Mouse (Mus musculus) kidney, embryonic 14.5 days (tissue): ENCODE measurements around the gene Thop1. TPM values are rescaled to one million over a fixed set of nuclear protein-coding genes. Genes with fewer than 3 reads are reported as not detected.

Experiments
- ATAC-seq: fragments of 200-750 bp; cut with Nextera tagmentation; 2 replicates; pipeline ENCODE4 v1.8.0; 2017; ENCODE audit warnings: moderate number of reproducible peaks, mild to moderate bottlenecking, moderate TSS enrichment, moderate library complexity; ENCODE audit not compliant: low FRiP score, low TSS enrichment
- H3K27ac ChIP-seq: fragments of 300-500 bp; sonication (generic); 2 replicates; pipeline ENCODE4 v1.5.1; 2014; ENCODE audit warnings: low read depth, mild to moderate bottlenecking, low read length, moderate library complexity, mixed read lengths
- H3K27me3 ChIP-seq: fragments of 300-500 bp; sonication (generic); 2 replicates; pipeline ENCODE4 v1.6.1; 2014; ENCODE audit warnings: mild to moderate bottlenecking, low read length; ENCODE audit not compliant: control insufficient read depth, insufficient read depth
- H3K36me3 ChIP-seq: fragments of 300-500 bp; sonication (generic); 2 replicates; pipeline ENCODE4 v1.6.1; 2014; ENCODE audit warnings: low read length, mixed read lengths; ENCODE audit not compliant: control insufficient read depth, insufficient read depth
- H3K4me1 ChIP-seq: fragments of 300-500 bp; sonication (generic); 2 replicates; pipeline ENCODE4 v1.6.1; 2014; ENCODE audit warnings: low read length, mixed read lengths; ENCODE audit not compliant: control insufficient read depth, insufficient read depth
- H3K4me2 ChIP-seq: fragments of 300-500 bp; sonication (generic); replicated peaks from 2 replicates; pipeline ENCODE4 v1.6.1; 2014; ENCODE audit warnings: low read depth, mild to moderate bottlenecking, low read length
- H3K4me3 ChIP-seq: fragments of 300-500 bp; sonication (generic); 2 replicates; pipeline ENCODE4 v1.5.1; 2014; ENCODE audit warnings: mild to moderate bottlenecking, low read length
- H3K9ac ChIP-seq: fragments of 300-500 bp; sonication (generic); 2 replicates; pipeline ENCODE4 v1.6.1; 2014; ENCODE audit warnings: low read depth, mild to moderate bottlenecking, low read length, moderate library complexity
- H3K9me3 ChIP-seq: fragments of 300-500 bp; sonication (generic); 2 replicates; pipeline ENCODE4 v1.6.1; 2016; ENCODE audit warnings: low read length; ENCODE audit not compliant: control insufficient read depth
- WGBS: fragments of 180-500 bp; shearing (Covaris S2); extraction: QIAGEN DNeasy Blood & Tissue Kit; methylation state at CpG from one replicate; pipeline ENCODE4 v1.1.7; 2014; 5-methylcytosine and 5-hydroxymethylcytosine counted together
- polyA plus RNA-seq: library from polyadenylated mRNA; unstranded; fragments of >200 nt; fragmentation: Nextera tagmentation; extraction: Ambion mirVana; gene quantifications from 2 replicates; pipeline ENCODE4 v1.2.1, GENCODE M21; 2014

Thop1 gene
- polyA plus RNA-seq, 1 experiment from 2014 or later, result 58.9 TPM

DNA sequence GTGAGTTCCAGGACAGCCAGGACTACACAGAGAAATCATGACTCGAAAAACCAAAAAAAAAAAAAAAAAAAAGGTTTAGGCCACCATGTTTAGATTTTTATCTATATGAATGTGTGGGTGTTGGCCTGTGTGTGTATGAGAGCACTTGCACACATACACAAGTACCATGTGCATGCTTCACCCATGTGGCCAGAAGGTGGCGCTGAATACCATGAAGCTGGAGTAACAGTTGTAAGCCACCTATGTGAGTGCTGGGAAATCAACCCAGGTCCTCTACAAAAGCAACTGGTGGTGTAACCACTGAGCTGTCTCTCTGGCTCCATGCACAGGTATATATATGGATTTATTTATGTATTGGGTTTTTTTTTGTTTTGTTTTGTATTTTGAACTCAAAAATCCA is 17.2 kb downstream of the Thop1 start:
- Histone ChIP-seq H3K27ac (no peak overlapping the region), H3K4me1 (no peaks in the 10 kb centered on the region), H3K36me3 (peaks cover 8% of the 10 kb centered on the region), H3K27me3 (no peaks in the 10 kb centered on the region), H3K4me3 (no peak overlapping the region), H3K9ac (no peak overlapping the region), H3K9me3 (no peaks in the 10 kb centered on the region; the same call in 1 of the 2 replicates), H3K4me2 (no peak overlapping the region)
- WGBS, result 55% methylated on average over 2 of the region's 2 CpGs
- no peak for ATAC-seq

DNA sequence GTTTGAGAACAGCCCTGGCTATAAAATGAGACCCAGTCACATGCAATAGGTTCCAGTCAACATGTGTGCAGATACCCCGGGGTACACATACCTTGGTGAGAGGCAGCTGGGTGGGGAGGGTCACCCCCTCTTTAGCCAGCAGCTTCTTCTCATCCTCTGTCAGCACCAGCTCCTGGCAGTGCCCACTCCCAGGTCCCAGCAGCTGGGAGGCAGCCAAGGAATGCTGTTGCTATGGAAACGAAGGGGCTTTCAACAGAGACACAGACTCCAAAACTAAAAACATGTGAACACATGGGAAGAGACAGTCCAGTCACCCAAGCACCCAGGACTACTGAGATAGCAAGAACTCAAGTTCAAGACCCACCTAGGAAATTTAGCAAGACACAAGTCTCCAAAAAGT is 19.4 kb downstream of the Thop1 start:
- Histone ChIP-seq H3K36me3 (no peaks in the 10 kb centered on the region), H3K4me3 (no peak overlapping the region), H3K27me3 (no peaks in the 10 kb centered on the region), H3K9ac (no peak overlapping the region), H3K4me2 (no peak overlapping the region), H3K27ac (no peak overlapping the region), H3K9me3 (no peaks in the 10 kb centered on the region; the same call in 1 of the 2 replicates), H3K4me1 (no peaks in the 10 kb centered on the region)
- 63% methylated on average over 2 of the region's 2 CpGs for WGBS
- ATAC-seq, result no peak

DNA sequence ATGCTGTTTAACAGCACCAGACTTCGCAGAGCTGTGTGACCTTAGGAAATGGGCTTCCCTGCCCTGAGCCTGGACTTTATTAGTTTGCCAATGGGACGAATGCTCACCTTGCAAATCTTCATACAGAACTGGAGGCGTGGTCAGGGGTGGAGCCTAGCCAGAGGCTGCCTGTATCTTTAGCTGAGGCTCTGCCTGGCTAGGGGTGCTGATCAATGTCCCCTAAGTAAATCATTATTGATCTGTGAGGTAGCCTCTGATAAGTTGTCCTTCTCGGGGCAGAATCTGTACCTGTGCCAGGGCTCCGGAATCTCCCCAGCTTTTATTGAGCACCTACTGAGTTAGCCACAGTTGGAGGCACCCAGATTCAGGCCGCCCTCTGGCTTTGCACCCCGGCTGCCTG is 20.8 kb downstream of the Thop1 start:
- 72% methylated on average over 7 of the region's 7 CpGs for WGBS
- Histone ChIP-seq H3K36me3 (no peaks in the 10 kb centered on the region), H3K9ac (no peak overlapping the region), H3K4me2 (no peak overlapping the region), H3K4me1 (no peaks in the 10 kb centered on the region), H3K27ac (no peak overlapping the region), H3K9me3 (no peaks in the 10 kb centered on the region; the same call in 1 of the 2 replicates), H3K27me3 (no peaks in the 10 kb centered on the region), H3K4me3 (no peak overlapping the region)
- ATAC-seq, result no peak

DNA sequence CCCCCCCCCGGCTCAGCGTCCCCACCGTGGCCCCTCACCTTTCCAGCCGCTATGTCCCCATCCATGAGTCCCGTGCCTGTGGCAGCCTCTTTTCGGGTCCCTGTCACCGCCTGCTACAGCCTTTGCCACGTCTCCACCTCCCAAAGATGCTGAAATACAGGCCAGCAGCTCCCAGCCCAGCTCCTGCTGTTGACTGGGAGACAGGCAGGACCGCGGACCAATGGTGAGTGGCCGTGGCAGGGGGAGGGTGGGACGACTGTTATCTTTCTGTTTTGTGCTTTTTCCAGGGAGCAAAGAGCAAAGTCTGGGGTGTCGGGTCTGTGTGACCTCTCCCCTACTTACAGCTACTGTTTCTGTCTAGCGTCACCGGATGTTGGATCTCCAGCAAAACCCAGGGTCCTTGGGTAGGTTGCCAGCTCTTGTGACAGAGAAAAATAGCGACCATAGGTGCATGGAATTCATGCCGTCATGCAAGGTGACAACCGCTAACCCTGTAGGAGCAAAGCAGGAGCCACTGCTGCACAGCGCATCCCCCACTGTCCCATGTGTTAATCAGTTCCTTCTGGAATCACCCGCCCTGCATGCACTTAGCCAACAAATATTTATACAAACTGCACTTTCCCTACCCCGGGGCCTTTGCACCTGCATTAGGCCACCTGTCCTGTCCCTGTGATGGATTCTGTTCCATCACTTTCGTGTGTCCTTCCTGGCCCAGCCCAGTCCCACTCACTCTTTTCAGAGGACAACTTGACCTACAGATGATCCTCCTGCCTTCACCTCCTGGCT is 22.8 kb downstream of the Thop1 start:
- Histone ChIP-seq H3K27me3 (no peaks in the 10 kb centered on the region), H3K36me3 (no peaks in the 10 kb centered on the region), H3K9me3 (peaks cover 3% of the 10 kb centered on the region; the same call in 1 of the 2 replicates), H3K4me1 (no peaks in the 10 kb centered on the region), H3K4me3 (no peak overlapping the region), H3K9ac (no peak overlapping the region), H3K4me2 (no peak overlapping the region), H3K27ac (no peak overlapping the region)
- ATAC-seq, result no peak
- 57% methylated on average over 22 of the region's 22 CpGs for WGBS

DNA sequence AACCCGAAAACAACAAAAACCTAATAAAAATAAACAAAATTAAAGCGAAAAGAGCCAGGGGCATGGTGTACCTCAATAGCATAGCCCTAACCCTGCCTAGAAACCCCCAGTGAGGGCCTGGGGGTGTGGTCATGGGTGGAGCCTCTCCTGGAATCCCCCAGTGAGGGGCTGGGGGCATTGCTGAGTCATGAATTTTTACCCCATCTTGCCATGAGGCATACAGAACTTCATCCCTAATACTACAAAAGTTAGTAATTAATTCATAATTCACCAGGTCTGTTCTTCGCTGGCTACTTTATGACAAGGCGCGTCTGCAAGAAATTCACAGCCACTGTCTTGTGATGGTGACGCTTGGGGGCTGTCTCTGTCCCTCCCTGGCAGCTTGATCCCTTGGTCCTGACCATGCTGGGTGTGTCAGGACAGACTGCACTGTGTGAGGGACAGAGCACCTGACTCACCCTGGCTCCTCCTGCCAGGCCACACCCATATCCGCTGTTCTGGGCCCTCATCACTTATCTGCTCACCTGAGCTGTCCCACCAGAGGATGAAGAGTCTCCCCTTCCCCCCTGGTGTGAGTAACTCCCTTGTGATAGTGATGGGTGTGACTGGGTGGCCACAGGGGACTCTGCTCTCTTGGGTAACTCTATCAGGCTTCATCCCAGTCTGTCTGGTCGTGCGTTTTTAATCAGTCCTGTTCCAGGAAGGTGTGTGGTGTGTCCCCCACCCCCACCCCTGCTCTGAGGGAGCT is 25.3 kb downstream of the Thop1 start:
- no peak for ATAC-seq
- H3K4me2 ChIP-seq, result no peak overlapping the region
- H3K9me3 ChIP-seq, result peaks cover 3% of the 10 kb centered on the region; the same call in 1 of the 2 replicates
- no peak overlapping the region for H3K27ac ChIP-seq
- H3K9ac ChIP-seq, result no peak overlapping the region
- H3K4me1 ChIP-seq, result no peaks in the 10 kb centered on the region
- no peak overlapping the region for H3K4me3 ChIP-seq
- no peaks in the 10 kb centered on the region for H3K36me3 ChIP-seq
- WGBS, result 63% methylated on average over 9 of the region's 9 CpGs
- H3K27me3 ChIP-seq, result no peaks in the 10 kb centered on the region

DNA sequence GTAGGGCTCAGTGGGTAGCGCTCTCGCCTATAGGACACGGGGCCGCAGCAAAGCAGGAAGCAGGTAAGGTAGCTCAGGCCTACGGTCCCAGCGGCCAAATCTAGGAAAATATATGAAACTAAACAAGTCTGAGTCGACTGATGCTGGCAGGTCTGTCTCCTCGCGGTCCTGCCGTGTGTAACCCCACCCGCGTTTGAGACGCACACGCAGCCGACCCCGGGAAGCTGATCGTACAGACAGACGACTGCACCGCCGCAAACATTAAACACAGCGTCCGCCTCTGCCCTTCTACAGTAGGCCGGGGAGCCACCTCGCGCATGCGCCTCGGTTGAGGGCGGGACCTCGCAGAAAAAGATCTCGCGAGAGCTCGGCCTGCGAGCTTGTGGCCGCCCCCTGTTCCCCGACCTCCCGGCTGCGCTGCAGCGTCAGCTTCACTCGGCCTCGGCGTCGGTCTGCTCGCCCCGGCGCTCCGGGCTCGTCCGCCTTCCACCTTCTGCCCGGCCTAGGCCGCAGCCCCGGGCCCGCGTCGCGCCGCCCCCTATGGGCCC is 35.8 kb downstream of the Thop1 start, which contains the start of gene Map2k2:
Gene Map2k2, plus strand, starts transcription at position 351 of the 548 bp plus-strand sequence.
- Histone ChIP-seq H3K27ac (peak within 1 kb of the TSS; percentile 100), H3K4me1 (peaks cover 16% of the 10 kb centered on the region), H3K4me2 (peak within 1 kb of the TSS; percentile 62), H3K36me3 (peaks cover 25% of the 10 kb centered on the region), H3K9ac (peak within 1 kb of the TSS; percentile 98), H3K27me3 (no peaks in the 10 kb centered on the region), H3K4me3 (peak within 1 kb of the TSS; percentile 91), H3K9me3 (no peaks in the 10 kb centered on the region)
- ATAC-seq, result peak; percentile 93
- WGBS, result under 1% methylated on average over 56 of the region's 56 CpGs

DNA sequence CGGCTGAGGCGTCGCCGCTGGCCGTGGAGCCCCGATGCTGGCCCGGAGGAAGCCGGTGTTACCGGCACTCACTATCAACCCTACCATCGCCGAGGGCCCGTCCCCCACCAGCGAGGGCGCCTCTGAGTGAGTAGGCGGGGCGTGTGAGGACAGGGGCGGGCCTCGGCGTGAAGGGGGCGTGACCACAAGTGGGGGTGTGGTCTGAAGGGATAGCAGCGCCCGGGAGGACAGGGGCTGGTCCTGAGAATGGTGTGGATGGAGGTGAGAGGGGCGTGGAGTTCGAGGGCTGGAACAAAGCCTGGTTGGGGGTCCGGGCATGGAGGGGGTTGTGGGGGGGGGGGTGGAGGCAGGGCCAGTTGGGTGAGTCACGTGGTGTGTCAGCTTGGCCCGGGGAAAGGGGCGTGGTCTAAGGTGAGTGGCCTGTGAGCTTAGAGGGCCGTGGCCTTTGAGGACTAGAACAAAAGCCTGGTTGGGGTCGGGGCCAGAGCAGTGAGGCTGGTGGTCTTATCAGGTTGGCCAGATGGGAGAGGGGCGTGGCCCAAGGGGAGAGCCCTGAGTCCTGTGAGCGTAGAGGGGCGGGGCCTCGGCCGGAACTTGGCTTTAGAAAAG is 36.4 kb downstream of the Thop1 start:
- Histone ChIP-seq H3K36me3 (peaks cover 31% of the 10 kb centered on the region), H3K4me2 (peak overlapping the region; percentile 62), H3K9ac (peak overlapping the region; percentile 98), H3K4me1 (peaks cover 16% of the 10 kb centered on the region), H3K27me3 (no peaks in the 10 kb centered on the region), H3K9me3 (no peaks in the 10 kb centered on the region), H3K4me3 (peak overlapping the region; percentile 91), H3K27ac (peak overlapping the region; percentile 100)
- under 1% methylated on average over 35 of the region's 35 CpGs for WGBS
- peak; percentile 89 for ATAC-seq

DNA sequence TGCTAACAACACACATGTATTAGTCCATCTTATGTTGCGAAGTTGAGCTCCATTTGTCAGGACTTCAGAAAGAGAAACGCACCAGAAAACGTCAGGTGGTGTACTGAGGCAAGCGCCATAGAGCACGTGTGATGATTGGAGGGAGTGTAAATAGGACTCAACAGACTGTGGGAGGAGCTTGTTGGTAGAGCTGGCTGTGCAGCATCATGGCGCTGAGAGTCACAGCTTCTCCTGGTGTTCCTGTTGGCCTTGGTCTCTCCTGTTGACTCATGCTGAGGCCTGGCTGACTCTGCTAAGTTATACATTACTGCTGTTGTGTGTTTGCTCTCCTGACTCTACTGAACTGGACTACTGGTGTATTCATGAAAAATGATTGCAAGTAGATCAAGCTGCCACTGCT is 43.1 kb downstream of the Thop1 start:
- H3K36me3 ChIP-seq, result peaks cover 88% of the 10 kb centered on the region
- no peak overlapping the region for H3K4me3 ChIP-seq
- no peak for ATAC-seq
- WGBS, result 95% methylated on average over 6 of the region's 6 CpGs
- H3K9ac ChIP-seq, result no peak overlapping the region
- no peaks in the 10 kb centered on the region for H3K4me1 ChIP-seq
- H3K27ac ChIP-seq, result no peak overlapping the region
- H3K27me3 ChIP-seq, result no peaks in the 10 kb centered on the region
- no peaks in the 10 kb centered on the region for H3K9me3 ChIP-seq
- H3K4me2 ChIP-seq, result no peak overlapping the region
